Mouse (Mus musculus) kidney, postnatal 10 days (tissue): ENCODE results near the gene Phldb1.

Experiments
- DNase-seq: peaks from one replicate; pipeline ENCODE4 v3.0.0; 2021; ENCODE audit warnings: mixed read lengths

Phldb1 gene

DNA sequence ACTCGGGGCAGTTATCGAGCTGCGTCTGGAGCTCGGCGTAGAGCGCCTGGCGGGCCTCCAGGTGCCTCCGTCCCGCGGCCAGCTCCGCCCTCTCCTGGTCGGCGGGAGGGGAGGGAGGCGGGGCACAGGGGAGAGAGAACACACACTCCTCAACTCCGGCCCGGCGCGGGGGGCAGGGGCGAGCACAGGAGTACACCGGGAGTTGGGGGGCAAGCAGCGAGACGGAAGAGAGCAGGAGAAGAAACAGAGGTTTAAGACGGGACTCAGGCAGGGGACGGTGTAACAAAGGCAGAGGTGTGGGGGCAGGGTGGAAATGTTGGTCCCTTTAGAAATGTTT lies 26.6 kb downstream of the Phldb1 start:
- peak; percentile 90 for DNase-seq

DNA sequence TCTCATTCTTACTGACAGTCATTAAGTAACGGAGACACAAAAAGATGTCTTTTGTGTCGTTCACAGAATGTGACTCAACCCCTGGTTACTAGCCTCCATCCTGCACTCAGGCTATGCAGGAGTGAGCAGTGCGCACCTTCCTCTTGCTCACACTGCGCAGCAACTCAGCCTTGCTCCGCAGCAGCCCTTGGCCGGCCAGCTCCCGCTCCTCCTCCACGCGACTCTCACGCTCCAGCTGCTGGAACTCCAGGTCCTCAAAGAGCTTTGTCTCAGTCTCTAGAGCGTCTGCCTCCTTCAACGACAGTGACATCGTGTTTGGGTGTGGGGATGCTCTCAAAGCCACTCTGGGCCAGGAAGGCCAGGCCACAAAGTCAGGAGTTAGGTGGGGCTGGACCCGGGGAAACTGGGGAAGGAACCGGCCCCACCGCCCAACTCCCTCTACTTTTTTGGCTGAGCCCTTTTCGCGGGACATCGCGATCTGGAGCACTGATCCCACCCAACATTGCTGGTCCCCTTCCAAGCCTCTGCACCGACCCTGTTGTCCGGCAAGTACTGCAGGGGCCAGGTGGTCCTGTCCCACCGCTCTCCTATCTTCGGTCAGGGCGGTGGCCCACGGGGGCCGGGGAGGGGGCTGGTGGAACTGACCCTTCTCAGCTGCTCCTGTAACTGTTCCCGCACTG lies 27.1 kb downstream of the Phldb1 start:
- no peak for DNase-seq

DNA sequence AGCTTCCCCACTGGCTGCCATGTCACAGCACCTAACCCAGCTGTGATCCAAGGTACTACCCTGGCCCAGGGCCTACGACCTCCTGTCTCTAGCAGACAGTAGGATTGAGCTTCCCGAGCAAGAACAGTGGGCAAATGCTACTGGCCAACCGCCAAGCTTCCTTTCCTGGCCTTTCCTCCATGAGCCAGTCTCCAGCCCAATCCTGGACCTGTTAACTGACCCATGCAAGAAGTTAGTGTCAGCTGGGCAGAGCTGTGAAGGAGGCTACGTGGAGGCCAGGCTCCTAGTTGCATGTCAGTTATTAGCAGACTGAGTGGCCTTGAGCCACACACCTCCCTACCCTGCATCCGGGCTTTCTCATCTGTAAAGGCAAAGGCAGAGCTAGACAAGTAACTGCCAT lies 35.3 kb downstream of the Phldb1 start:
- peak; percentile 71 for DNase-seq

DNA sequence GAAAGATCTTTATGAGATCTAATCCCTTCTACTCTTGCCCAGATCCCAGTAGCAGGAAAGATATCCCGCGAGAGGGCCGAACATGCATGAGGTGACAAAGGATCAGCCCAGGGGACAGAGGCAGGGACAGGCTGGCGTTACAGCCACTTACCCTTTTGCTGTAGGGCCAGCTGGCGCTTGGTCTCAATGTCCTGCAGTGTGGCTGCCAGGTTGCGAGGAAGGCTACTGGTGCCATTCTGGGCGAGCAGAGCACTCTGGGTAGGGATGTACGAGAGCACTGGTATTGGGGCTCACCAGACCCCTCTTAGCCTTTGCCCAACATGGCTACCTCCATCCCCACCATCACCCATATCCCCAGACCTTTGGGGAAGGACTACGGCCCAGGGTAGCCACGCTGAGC lies 35.8 kb downstream of the Phldb1 start:
- DNase-seq = no peak

DNA sequence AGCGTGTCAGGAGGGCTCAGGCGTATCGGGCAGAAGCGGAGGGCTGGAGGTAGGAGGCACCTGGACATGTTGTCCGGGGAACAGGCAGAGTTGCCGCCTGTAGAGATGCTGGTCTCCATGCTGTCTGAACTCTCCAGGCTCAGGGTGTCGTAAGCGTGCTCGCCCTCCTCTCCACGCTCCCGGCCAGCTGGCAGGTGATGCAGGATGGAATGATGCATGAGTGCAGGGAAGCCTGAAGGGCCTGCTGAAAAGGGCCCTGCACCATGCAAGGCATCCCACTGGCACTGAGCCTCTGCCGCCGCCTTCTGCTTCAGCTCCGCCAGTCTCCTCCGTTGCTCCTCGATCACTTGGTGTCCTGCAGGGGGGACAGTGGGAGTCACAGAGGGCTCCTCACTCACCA lies 37.1 kb downstream of the Phldb1 start:
- DNase-seq = no peak

DNA sequence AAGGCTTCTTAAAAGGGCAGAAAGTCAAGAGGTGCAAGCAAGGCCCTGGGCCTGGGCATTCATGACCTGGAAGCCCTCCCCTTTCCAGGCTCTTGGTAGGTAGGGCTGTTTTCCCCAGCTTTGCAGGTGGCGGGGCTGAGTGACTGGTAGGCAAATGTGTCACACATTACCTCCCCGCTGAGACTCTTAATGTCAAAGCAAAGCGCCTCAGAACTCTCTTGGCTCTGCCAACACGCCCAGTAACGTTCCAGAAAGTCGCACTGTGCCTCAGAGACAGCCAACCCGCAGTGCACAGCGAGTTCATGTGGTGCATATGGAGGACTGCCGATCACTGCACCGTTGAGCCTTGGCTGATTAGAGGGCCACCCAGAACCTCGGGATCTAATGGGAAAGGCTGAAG lies 41.9 kb downstream of the Phldb1 start:
- DNase-seq = no peak

DNA sequence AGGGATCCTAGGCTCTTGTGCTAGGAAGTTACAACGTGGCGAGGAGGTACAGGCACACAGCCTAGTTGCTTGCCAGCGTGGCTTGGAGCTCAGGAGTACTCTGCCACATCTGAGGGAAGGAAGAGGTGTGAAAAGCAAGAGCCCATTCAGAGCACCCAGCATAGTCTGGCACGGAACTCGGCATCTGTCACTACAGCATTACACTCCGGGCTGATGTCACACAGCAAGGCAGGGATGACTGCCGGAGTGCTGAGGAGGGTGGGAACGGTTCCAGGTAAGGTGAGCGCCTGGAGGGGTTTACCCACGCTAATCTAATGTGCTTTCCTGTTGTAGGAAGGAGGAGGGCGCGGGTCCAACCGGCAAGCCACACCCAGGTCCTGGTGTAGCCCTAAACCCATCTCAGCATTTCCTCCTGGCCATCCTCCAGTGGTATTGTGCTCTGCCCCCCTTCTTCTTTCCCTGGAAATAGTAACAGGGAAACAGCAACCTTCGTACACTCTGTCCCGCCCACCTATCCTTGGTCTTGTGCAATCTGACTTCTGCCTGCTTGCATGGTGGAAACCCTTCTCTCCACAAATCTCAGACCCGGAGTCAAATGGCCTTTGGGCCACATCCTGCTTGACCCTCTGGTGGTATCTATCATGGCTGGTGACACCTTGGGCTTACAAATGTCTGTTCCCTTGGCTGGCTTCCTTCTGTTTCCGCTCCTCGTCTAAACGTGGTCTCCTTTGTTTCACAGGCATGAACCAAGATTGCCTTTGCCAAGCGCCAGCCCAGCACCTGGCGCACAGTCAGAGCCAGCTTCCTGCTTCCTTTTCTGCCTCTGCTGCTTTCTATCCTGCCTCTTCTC lies 43.1 kb downstream of the Phldb1 start:
- DNase-seq = peak; percentile 83

DNA sequence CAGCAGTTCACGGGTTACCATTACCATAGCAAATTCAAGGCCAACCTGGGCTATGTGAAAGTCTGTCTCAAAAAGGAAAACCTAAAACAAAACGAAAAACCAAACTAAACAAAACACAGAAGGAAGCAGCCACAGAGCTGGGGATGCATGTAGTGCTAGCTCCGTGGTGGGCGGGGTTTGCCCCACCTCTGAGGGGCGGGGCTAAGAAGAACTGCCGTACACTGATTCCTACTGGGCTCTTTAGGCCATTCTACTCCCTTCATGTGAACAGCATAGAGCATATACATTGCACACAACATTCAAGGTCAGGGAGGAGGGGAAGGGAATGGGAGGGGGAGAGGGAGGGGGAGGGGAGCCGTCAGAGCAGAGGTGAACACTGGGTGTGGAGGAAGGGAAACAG lies 44.4 kb downstream of the Phldb1 start:
- peak; percentile 50 for DNase-seq

DNA sequence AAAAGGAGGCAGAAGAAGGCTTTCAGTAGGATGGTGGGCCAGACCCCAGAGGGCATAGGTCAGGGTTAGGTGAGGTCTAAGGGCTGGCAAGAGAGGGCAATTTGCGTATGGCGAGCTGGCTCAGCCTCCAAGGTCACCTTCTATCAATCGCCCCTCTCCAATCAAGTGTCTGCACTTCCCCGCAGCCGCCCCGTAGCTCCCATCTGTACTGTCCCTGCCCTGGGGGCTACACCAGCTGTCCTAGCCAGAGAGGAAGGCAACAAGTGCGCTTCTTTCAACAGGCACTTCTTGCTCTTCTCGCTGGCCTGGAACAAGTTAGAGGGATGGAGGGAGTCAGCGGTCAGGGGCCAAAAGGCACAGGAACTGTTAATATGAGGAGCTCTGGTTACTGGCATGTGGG lies 47.0 kb downstream of the Phldb1 start:
- no peak for DNase-seq

DNA sequence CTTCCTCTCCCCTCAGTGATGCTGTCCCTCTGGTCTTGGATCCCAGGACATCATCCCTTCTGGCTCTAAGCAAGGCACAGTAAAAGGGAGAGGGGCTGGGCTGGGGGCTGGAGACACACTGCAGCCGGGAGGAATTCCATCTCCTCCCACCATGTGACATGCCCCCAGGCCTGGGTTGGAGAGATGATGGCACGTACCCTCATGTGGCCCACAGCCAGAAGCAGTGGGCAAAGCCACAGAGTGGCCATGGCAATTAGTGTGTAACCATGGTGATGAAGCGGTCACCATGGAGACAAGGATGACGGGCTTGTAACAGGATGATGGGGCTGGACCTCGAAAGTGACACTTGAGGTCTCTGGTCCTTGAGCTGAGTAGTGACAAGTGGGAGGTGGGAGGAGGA lies 48.4 kb downstream of the Phldb1 start:
- DNase-seq = no peak

DNA sequence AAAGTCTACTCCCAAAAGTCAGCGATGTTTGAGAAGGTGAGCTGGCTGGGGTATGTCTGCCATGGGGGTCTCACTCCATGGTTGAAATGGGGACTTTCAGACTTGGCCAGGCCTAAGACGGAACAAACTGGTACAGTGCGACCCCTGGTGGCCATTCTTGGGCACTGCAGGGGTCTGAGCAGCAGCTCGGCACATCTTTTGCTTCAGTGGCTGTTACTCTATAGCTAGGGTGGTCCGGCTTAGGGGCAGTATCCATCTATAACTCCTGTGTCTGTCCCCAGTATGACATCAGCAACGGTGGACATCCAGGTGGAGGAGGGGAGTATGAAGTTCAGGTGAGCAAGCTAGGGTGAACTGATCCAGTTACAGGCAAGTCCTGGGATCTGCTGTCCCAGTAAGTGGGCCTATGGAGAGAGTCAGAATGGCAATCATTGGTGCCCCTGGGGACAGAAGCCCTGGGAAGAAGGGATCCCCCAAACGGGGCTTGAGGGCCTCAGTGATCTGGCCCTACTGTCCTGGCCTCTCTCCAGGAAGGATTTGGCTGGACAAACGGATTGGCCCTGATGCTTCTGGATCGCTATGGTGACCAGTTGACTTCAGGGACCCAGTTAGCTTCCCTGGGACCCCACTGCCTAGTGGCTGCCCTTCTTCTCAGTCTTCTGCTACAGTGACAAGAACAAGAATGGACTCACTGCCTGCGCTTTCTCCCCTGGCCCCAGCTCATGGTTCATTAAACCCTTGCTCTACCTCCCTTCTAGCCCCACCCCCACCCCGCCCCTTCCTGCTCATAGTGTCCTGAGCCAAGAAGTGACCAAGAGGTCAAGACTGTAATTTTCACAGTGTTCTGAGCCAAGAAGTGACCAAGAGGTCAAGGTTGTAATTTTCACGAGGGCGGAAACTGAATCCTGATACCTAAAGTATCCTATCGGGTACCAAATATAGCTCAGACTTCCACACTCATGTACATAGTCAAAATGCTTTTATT lies 49.4 kb downstream of the Phldb1 start:
- peak; percentile 88 for DNase-seq

DNA sequence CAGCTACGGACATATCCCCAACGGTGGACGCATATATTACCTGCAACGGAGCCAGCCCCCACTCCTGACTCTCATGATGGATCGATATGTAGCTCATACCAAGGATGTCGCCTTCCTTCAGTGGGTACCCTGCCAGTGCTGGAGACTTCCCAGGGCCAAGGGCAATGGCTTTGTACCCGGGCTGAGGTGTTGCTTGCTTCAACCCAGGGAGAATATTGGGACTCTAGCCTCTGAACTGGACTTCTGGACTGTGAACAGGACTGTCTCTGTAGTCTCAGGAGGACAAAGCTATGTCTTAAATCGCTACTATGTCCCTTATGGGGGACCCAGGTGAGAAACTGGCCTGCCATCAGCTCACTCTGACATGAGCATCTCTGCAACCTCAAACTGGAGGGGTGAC lies 52.0 kb downstream of the Phldb1 start:
- no peak for DNase-seq

DNA sequence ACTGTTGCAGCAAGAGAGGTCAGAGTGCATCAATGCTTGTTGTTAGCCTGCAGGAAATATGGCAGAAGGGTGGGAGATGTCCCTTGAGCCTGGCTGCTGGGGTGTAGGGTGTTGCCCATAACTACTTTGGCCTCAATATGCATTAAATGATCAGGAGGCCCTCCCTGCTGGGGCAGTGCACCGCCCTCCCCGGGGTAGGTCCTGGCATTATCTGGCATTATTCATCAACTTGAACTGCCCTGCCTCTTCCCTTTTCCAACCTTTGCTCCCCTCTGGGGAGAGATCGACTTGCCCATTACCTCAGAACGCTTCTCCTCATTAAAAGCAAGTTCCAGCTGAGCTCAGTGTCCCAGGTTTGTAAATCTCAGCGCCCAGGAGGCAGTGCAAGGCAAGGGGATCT lies 55.4 kb downstream of the Phldb1 start:
- no peak for DNase-seq

DNA sequence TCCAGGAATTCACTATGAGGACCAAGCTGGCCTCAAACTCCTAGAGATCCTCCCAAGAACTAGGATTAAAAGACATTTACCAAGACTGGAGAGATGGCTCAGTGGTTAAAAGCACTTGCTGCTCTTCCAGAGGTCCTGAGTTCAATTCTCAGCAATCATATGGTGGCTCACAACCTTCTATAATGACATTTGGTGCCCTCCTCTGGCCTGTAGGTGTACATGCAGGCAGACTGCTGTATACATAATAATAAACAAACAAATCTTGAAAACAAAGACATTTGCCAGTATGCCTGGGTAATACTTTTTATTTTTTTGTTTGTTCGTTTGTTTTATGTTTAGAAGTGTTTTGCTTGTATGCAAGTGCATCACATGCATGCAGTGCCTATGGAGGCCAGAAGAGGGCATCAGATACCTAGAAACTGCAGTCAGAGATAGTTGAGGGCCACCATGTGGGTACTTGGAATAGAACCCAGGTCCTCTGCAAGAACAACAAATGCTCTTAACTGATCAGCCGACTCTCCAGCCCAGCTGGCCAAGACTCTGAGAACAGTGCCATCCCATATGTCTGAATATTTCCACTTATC lies 56.6 kb downstream of the Phldb1 start:
- no peak for DNase-seq

DNA sequence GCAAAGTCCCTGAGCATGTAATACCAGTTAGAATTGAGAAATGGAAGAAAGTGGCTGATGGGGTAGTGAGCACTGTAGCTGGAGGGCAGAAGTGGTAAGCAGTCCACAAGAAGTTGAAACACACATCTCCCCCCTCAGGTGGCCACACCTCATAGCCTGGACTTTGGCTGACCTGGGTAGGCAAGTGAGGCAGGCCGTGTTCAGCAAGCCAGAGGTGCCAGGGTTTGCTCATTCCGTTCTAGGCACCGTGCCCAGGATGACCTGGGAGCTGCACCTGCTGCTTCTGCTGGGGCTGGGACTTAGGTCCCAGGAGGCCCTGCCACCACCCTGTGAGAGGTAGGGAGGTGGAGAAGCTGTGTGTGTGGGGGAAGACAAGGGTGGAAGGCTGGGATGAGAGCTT lies 62.0 kb downstream of the Phldb1 start, which contains the start of gene Treh:
Gene Treh, plus strand, starts transcription at position 229 of the 400 bp plus-strand sequence.
- DNase-seq = no peak

DNA sequence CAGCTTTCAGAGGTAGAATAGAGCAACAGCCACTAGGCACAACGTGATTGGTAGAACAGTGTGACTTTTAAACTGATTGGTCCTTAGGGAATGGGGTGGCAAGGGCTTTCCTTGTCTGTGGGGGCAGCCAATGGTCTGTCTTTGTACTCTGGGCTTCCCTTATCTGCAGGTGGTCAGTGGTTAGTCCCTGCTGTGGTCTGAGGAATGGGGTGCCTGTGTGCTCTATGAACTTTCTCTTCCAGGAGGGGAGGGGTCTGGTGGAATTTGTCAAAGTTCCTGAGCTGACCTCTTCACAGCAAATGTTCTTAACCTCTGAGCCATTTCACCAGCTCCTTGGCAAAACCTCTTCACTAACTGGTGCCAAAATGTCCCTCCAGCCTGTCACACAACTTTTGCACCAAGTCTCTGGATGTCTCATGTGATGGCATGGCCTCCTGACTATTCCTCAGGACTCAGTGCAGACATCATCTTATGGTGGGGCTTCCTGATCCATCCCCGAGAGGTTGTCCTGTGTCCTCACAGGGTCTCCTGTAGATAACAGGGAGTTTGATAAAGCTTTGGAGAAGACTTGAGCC lies 62.6 kb downstream of the Phldb1 start:
- DNase-seq = no peak

DNA sequence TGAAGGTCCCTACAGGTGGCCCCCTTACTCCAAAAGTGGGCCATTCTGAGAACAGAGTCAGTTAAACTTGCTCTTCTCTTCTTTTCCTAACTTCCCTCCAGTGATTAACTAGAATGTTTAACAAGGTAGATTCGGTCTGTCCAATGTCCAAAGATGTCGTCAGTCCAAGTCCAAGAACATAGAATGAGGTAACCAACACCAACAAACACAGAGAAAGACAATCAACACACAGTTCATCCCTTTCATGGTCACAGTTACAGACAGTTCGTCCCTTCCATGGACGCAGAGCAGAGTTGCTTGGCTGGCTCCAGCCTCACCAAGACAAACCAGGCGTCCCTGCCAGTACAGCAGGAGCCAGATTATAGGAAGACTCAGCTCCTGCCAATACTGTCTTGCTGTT lies 63.6 kb downstream of the Phldb1 start:
- DNase-seq = no peak

DNA sequence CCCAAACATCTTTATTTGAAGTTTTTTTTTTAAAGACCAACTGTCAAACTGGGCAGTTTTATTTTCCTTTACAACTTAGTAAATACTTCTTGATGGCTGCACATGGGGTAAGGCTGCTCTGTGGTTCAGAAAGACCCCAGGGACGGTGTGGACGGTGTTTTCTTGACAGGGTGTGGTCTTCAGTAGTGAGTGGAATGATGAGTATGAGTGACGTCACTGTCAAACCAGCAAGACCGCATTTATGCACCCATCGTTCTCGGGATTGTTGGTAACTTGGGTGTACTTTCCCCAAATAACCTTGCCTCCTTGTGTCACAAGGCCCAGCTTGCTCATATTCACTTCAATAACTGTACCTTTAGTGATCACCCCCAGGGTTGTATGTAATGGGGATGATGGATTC lies 71.3 kb downstream of the Phldb1 start:
- no peak for DNase-seq

DNA sequence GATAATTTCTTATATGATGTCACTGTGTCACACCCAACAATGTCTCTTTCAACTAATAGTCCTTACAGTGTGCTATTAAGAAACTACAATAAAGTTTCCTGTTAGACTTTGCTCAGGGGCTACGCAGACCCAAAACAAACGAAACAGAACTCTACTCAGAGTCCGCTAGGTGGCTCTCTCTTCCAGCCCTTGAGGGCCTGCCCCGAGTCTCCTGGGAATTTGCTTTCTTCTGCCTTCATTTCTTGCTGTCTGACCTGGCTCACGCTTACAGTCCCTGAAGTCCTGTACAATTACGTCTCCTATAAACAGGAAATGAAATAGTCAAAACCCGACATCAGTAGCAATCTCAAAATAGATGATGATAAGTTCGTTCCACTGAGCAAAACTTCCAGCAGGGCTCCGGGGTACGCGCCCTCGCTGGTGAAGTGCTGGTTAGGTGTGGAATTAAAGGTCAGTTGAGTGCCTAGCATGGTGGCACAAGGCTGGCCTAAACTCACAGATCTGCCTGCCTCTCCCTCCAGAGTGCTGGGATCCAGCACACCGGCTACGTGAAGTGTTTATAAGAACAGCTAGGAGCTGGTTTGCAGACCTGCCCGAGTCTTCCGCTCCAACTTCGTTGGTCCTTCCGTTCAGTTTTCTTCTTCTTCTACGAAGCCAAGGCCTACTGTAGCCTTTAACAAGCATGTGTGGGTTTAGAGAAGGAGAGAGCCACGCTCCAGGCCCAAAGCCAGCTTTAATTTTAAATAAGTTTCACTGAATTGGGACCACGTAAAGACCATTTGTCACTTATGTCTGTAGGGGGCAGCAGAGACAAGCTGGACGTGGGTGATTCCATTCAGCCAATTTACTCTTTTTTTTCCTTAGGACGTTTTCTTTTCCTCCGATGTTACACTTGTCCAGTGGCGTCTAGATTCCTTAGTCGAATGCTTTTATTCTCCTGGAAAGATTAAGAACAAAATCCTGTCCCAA lies 79.6 kb downstream of the Phldb1 start:
- peak; percentile 79 for DNase-seq

DNA sequence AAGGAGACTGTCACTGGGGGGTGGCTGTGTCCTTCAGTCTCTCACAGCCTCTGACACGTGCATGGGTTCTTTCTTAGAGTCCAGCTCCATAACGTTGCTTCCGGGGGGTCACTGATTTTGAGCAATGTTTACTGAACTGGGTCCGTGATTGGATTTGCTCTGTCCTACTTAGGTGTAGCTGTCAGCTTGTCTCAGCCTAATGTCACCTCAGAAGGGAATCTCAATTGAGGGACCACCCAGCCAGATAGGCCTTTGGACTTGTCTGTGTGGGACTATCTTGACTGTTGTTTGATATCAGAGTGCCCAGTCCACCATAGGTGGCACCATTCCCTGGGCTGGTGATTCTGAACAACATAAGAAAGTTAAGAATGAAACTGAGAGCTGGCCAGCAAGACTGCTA lies 81.1 kb downstream of the Phldb1 start:
- no peak for DNase-seq

DNA sequence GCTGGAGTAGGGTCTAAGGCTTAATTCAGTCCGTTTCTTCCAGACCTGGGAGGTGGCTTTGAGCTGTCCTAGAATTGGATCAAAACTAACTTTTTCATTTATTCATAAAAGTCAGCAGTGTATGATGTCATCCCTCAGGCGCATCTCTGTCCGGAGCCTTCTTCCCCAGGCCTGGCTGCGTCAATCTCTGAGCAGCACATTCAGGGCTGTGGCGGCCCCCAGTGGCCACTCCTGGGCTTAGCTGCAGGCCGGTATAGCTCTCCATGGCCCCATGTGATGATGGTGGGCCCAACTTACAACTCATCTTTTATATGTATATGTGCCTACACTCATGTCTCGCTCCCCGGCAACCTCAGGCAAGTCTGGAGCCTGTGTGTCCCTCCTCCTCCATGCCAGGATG lies 83.0 kb downstream of the Phldb1 start:
- DNase-seq = peak; percentile 89
